Mouse (Mus musculus): ENCODE data around the gene Usp43. TPM values are rescaled to one million over a fixed set of nuclear protein-coding genes. Genes with fewer than 3 reads are reported as not detected.

Usp43 gene
- polyA plus RNA-seq, 1 experiment from 2014 or later = 3.0 TPM

DNA sequence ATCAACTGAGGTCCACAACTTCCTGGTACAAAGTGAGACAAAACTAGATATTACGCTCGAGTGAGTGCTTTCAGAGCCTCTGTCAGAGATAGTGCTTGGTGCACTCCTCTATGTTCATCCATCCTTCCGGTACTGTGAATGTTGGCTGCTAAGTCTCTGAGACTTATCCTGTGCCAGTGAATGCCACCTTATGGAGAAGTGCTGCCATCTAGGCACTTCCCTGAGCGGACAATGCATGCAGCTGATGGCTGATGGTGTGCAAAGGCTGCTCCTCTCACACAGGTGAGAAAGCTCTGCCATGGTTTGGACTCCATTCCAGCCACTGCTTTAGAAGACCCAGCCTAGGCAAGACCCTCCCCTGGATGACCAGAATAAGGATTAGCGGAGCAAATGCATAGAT, 113.9 kb downstream of the Usp43 start:
- H3K4me1 ChIP-seq (ENCODE audit: insufficient read depth, low read depth, low read length) = no peaks in the 10 kb centered on the region
- H3K4me2 ChIP-seq (replicated peaks; ENCODE audit: low read depth, low read length) = no peak overlapping the region
- WGBS = 71% methylated on average over 5 of the region's 5 CpGs
- H3K27ac ChIP-seq (ENCODE audit: low read length) = no peak overlapping the region
- no peak for ATAC-seq
- H3K9ac ChIP-seq (replicated peaks; ENCODE audit: low read depth) = no peak overlapping the region
- TF ChIP-seq EP300 (IDR thresholded peaks at IDR 0.05) (no peak), CTCF (IDR thresholded peaks at IDR 0.05) (no peak; the same call in 1 of the 2 replicates)
- H3K4me3 ChIP-seq (ENCODE audit: low read depth, low read length) = no peak overlapping the region
- H3K27me3 ChIP-seq (replicated peaks; ENCODE audit: insufficient read depth, low read length) = no peaks in the 10 kb centered on the region
- DNase-seq (ENCODE audit: low spot score) = no peak
- no peaks in the 10 kb centered on the region for H3K36me3 ChIP-seq (ENCODE audit: insufficient read depth, low read length)
- no peaks in the 10 kb centered on the region for H3K9me3 ChIP-seq (ENCODE audit: low read length)

DNA sequence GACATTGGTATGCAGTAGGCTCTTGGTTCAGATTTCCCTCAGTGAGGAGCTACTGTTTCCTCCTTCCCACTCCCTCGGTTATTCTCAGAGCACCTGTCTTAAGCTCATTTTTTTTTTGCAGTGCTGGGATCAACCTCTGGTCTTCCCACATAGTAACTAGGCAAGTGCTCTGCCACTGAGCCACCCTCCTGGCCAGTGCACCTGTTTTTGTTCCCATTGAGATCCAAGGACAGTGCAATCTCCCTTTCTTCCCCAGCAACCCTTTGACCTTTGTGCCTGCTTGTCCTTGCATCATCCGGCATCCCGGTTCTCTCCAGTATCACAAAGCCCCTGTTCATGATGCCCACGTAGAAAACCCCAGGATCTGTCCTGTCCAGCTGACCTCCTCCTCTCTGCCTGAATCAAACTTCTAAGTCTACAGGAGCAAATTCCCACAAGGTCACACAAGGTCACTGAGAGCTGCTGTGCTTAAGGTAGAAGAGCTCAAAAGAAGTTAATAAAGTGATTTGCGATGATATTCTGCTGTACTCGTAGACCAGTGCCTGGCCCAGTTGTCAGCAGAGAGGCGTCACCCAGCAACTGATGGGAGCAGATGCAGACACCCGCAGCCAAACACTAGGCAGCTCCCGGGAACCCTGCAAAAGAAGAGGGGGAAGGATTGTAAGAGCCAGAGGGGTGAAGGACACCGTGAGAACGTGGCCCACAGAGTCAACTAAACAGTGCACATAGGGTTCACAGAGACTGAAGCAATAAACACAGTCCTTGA, 114.9 kb downstream of the Usp43 start:
- Histone ChIP-seq H3K4me1 (ENCODE audit: insufficient read depth, low read depth, low read length) (no peaks in the 10 kb centered on the region), H3K4me3 (ENCODE audit: low read depth, low read length) (no peak overlapping the region), H3K27me3 (replicated peaks; ENCODE audit: insufficient read depth, low read length) (no peaks in the 10 kb centered on the region), H3K4me2 (replicated peaks; ENCODE audit: low read depth, low read length) (no peak overlapping the region), H3K9me3 (ENCODE audit: low read length) (no peaks in the 10 kb centered on the region), H3K27ac (ENCODE audit: low read length) (no peak overlapping the region), H3K9ac (replicated peaks; ENCODE audit: low read depth) (no peak overlapping the region), H3K36me3 (ENCODE audit: insufficient read depth, low read length) (no peaks in the 10 kb centered on the region)
- no peak for ATAC-seq
- WGBS = 77% methylated on average over 11 of the region's 11 CpGs
- TF ChIP-seq EP300 (IDR thresholded peaks at IDR 0.05) (no peak), CTCF (IDR thresholded peaks at IDR 0.05) (no peak)
- no peak for DNase-seq (ENCODE audit: low spot score)

DNA sequence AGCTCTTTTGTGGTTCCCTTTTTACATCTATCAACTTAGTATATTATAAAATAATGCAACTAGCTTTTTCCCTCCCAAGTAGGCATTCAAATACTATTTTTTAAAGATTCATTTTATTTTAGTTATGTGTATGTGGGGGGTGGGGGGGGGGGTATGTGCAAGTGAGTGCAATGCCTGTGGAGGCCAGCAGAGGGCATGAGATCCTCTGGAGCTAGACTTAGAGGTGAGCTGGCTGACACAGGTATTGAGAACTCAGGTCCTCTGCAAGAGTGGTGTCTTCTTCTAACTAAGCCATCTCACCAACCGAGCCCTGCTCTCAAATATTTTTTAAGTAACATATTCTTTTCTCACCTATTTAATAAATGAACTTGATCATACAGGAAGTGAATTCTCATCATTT, 116.4 kb downstream of the Usp43 start:
- TF ChIP-seq CTCF (IDR thresholded peaks at IDR 0.05) (peak; percentile 30), EP300 (IDR thresholded peaks at IDR 0.05) (no peak)
- 97% methylated on average over 1 of the region's 1 CpGs for WGBS
- no peaks in the 10 kb centered on the region for H3K27me3 ChIP-seq (replicated peaks; ENCODE audit: insufficient read depth, low read length)
- DNase-seq (ENCODE audit: low spot score) = no peak
- no peak overlapping the region for H3K9ac ChIP-seq (replicated peaks; ENCODE audit: low read depth)
- no peaks in the 10 kb centered on the region for H3K9me3 ChIP-seq (ENCODE audit: low read length)
- no peaks in the 10 kb centered on the region for H3K36me3 ChIP-seq (ENCODE audit: insufficient read depth, low read length)
- no peak overlapping the region for H3K27ac ChIP-seq (ENCODE audit: low read length)
- no peak for ATAC-seq
- no peak overlapping the region for H3K4me2 ChIP-seq (replicated peaks; ENCODE audit: low read depth, low read length)
- no peak overlapping the region for H3K4me3 ChIP-seq (ENCODE audit: low read depth, low read length)
- no peaks in the 10 kb centered on the region for H3K4me1 ChIP-seq (ENCODE audit: insufficient read depth, low read depth, low read length)

Other genes starting within 250 kb of the Usp43 start
- gene Rcvrn, start 226.8 kb downstream of the Usp43 start, polyA plus RNA-seq (2015; fragmentation: Nextera tagmentation; extraction: Ambion mirVana) = not detected in 2 replicates
- gene Glp2r, start 151.0 kb downstream of the Usp43 start, polyA plus RNA-seq (2015; fragmentation: Nextera tagmentation; extraction: Ambion mirVana) = 0.06 TPM in 1 of 2 replicates, not detected in the other
- not detected in 2 replicates for gene Gsg1l2, start 147.5 kb downstream of the Usp43 start, polyA plus RNA-seq (2015; fragmentation: Nextera tagmentation; extraction: Ambion mirVana)
- 0.45 and 0.66 TPM in 2 replicates for gene Dhrs7c, start 124.0 kb downstream of the Usp43 start, polyA plus RNA-seq (2015; fragmentation: Nextera tagmentation; extraction: Ambion mirVana)
- 9.8 and 12.4 TPM in 2 replicates for gene Cfap52, start 43.5 kb upstream of the Usp43 start, polyA plus RNA-seq (2015; fragmentation: Nextera tagmentation; extraction: Ambion mirVana)
- gene Stx8, start 44.0 kb upstream of the Usp43 start, polyA plus RNA-seq (2015; fragmentation: Nextera tagmentation; extraction: Ambion mirVana) = 72.5 and 77.6 TPM in 2 replicates